Mouse (Mus musculus) heart, postnatal 4 days (tissue): ENCODE data around the gene Creb3l1. TPM values are rescaled to one million over a fixed set of nuclear protein-coding genes. Genes with fewer than 3 reads are reported as not detected.
A peak's percentile ranks its signal among the peaks of the same experiment; 100 is the strongest.

Experiments
- DNase-seq: peaks from one replicate; pipeline ENCODE4 v3.0.0; 2021
- microRNA-seq, 2 experiments: library from miRNA; unstranded; fragments of <30 nt; microRNA quantifications; one replicate each; pipeline ENCODE4 v1.2.0; 2021 to 2022
- total RNA-seq, 2 experiments: library from RNA; stranded (reverse); gene quantifications; 2 replicates each; pipeline ENCODE4 v1.2.3; 2021

Creb3l1 gene
- total RNA-seq, 2 experiments from 2014 or later: 16.9 to 18.5 TPM

- no peak for DNase-seq
These were observed 84.9 kb downstream of the Creb3l1 start for GRCm38 (mm10) chr2:91939303-91939935.

- DNase-seq: no peak
These were observed 88.1 kb downstream of the Creb3l1 start for GRCm38 (mm10) chr2:91936154-91936553.

- DNase-seq: no peak
These were observed 89.3 kb downstream of the Creb3l1 start for GRCm38 (mm10) chr2:91934826-91935525.

GRCm38 (mm10) chr2:91934016-91934415 lies 90.3 kb downstream of the Creb3l1 start:
- no peak for DNase-seq

GRCm38 (mm10) chr2:91933471-91933870 lies 90.8 kb downstream of the Creb3l1 start:
- no peak for DNase-seq

- peak; percentile 6 for DNase-seq
These were observed 91.5 kb downstream of the Creb3l1 start for GRCm38 (mm10) chr2:91932737-91933350.

Small RNAs within 50 kb of the gene (microRNA-seq; reads per million reads assigned to microRNA genes)
- gene Mir6999: 0 to 0.41 reads per million in 2 experiments

Other genes with a start within 250 kb of the Creb3l1 start
- not detected for gene Chrm4, start 97.3 kb downstream of the Creb3l1 start, total RNA-seq
- gene Mdk, start 92.2 kb downstream of the Creb3l1 start, total RNA-seq: 100 to 1,000 TPM; 102 to 110 TPM
- not detected for gene Gm9821, start 78.8 kb downstream of the Creb3l1 start, total RNA-seq
- 10 to 100 TPM; 76.6 to 80.9 TPM for gene Dgkz, start 48.6 kb downstream of the Creb3l1 start, total RNA-seq
- 10 to 100 TPM; 38.1 to 41.5 TPM for gene Phf21a, start 68.6 kb upstream of the Creb3l1 start, total RNA-seq